Mouse (Mus musculus): ENCODE data around the gene Ttc7b. TPM values are rescaled to one million over a fixed set of nuclear protein-coding genes. Genes with fewer than 3 reads are reported as not detected.

Ttc7b gene
- total and polyA plus RNA-seq, 3 experiments = 71.6 to 84.4 (median 82.0) TPM

- Histone ChIP-seq H3K36me3 (ENCODE audit: control insufficient read depth, insufficient read depth, low read length) (no peaks in the 10 kb centered on the region), H3K4me1 (ENCODE audit: control insufficient read depth, insufficient read depth, low read length) (no peaks in the 10 kb centered on the region), H3K79me2 (replicated peaks; ENCODE audit: control insufficient read depth, insufficient read depth, low read length) (0 out of 2 replicates have a peak, but pooled peaks cover 1% of the 10 kb centered on the region), H3K27ac (no peak overlapping the region), H3K27me3 (ENCODE audit: control insufficient read depth, insufficient read depth, low read length) (no peaks in the 10 kb centered on the region), H3K9ac (ENCODE audit: low read depth, low read length) (no peak overlapping the region), H3K4me3 (no peak overlapping the region)
- 95% methylated on average over 3 of the region's 3 CpGs for WGBS
- intact Hi-C loops (cut with DNase I) = no loop called here
- no peak for TF ChIP-seq POLR2A (IDR thresholded peaks at IDR 0.05; ENCODE audit: insufficient read depth, low read depth, low read length)
- TF ChIP-seq EP300 (IDR thresholded peaks at IDR 0.05; ENCODE audit: insufficient read depth, low read depth, low read length) = no peak
- TF ChIP-seq CTCF (IDR thresholded peaks at IDR 0.05) = no peak
- no peak for DNase-seq
Observed at GRCm38 (mm10) chr12:100400119-100400518, 120.5 kb downstream of the Ttc7b start.

GRCm38 (mm10) chr12:100399126-100399727 is 121.4 kb downstream of the Ttc7b start:
- WGBS = 86% methylated on average over 5 of the region's 5 CpGs
- intact Hi-C loops (cut with DNase I) = no loop called here
- Histone ChIP-seq H3K4me3 (no peak overlapping the region), H3K36me3 (ENCODE audit: control insufficient read depth, insufficient read depth, low read length) (no peaks in the 10 kb centered on the region), H3K27ac (no peak overlapping the region), H3K4me1 (ENCODE audit: control insufficient read depth, insufficient read depth, low read length) (no peaks in the 10 kb centered on the region), H3K27me3 (ENCODE audit: control insufficient read depth, insufficient read depth, low read length) (no peaks in the 10 kb centered on the region), H3K79me2 (replicated peaks; ENCODE audit: control insufficient read depth, insufficient read depth, low read length) (0 out of 2 replicates have a peak, but pooled peaks cover 1% of the 10 kb centered on the region), H3K9ac (ENCODE audit: low read depth, low read length) (no peak overlapping the region)
- no peak for DNase-seq
- no peak for TF ChIP-seq EP300 (IDR thresholded peaks at IDR 0.05; ENCODE audit: insufficient read depth, low read depth, low read length)
- no peak for TF ChIP-seq CTCF (IDR thresholded peaks at IDR 0.05)
- no peak for TF ChIP-seq POLR2A (IDR thresholded peaks at IDR 0.05; ENCODE audit: insufficient read depth, low read depth, low read length)

- TF ChIP-seq CTCF (IDR thresholded peaks at IDR 0.05) (no peak), EP300 (IDR thresholded peaks at IDR 0.05; ENCODE audit: insufficient read depth, low read depth, low read length) (no peak), POLR2A (IDR thresholded peaks at IDR 0.05; ENCODE audit: insufficient read depth, low read depth, low read length) (no peak)
- DNase-seq = no peak
- no peak overlapping the region for H3K4me3 ChIP-seq
- 0 out of 2 replicates have a peak, but pooled peaks cover 1% of the 10 kb centered on the region for H3K79me2 ChIP-seq (replicated peaks; ENCODE audit: control insufficient read depth, insufficient read depth, low read length)
- H3K27me3 ChIP-seq (ENCODE audit: control insufficient read depth, insufficient read depth, low read length) = no peaks in the 10 kb centered on the region
- intact Hi-C loops (cut with DNase I) = no loop called here
- H3K9ac ChIP-seq (ENCODE audit: low read depth, low read length) = no peak overlapping the region
- no peaks in the 10 kb centered on the region for H3K4me1 ChIP-seq (ENCODE audit: control insufficient read depth, insufficient read depth, low read length)
- H3K36me3 ChIP-seq (ENCODE audit: control insufficient read depth, insufficient read depth, low read length) = no peaks in the 10 kb centered on the region
- 65% methylated on average over 8 of the region's 8 CpGs for WGBS
- no peak overlapping the region for H3K27ac ChIP-seq
Observed at GRCm38 (mm10) chr12:100398268-100398943, 122.2 kb downstream of the Ttc7b start.

- TF ChIP-seq EP300 (IDR thresholded peaks at IDR 0.05; ENCODE audit: insufficient read depth, low read depth, low read length) = no peak
- TF ChIP-seq POLR2A (IDR thresholded peaks at IDR 0.05; ENCODE audit: insufficient read depth, low read depth, low read length) = no peak
- TF ChIP-seq CTCF (IDR thresholded peaks at IDR 0.05) = no peak
- no peaks in the 10 kb centered on the region for H3K27me3 ChIP-seq (ENCODE audit: control insufficient read depth, insufficient read depth, low read length)
- H3K4me3 ChIP-seq = no peak overlapping the region
- no peaks in the 10 kb centered on the region for H3K4me1 ChIP-seq (ENCODE audit: control insufficient read depth, insufficient read depth, low read length)
- H3K36me3 ChIP-seq (ENCODE audit: control insufficient read depth, insufficient read depth, low read length) = no peaks in the 10 kb centered on the region
- H3K27ac ChIP-seq = no peak overlapping the region
- WGBS = 87% methylated on average over 15 of the region's 15 CpGs
- 0 out of 2 replicates have a peak, but pooled peaks cover 1% of the 10 kb centered on the region for H3K79me2 ChIP-seq (replicated peaks; ENCODE audit: control insufficient read depth, insufficient read depth, low read length)
- H3K9ac ChIP-seq (ENCODE audit: low read depth, low read length) = no peak overlapping the region
- intact Hi-C loops (cut with DNase I) = no loop called here
- DNase-seq = no peak
Observed at GRCm38 (mm10) chr12:100397432-100398146, 123.0 kb downstream of the Ttc7b start.

- Histone ChIP-seq H3K27ac (no peak overlapping the region), H3K4me3 (no peak overlapping the region), H3K4me1 (ENCODE audit: control insufficient read depth, insufficient read depth, low read length) (no peaks in the 10 kb centered on the region), H3K36me3 (ENCODE audit: control insufficient read depth, insufficient read depth, low read length) (no peaks in the 10 kb centered on the region), H3K27me3 (ENCODE audit: control insufficient read depth, insufficient read depth, low read length) (no peaks in the 10 kb centered on the region), H3K9ac (ENCODE audit: low read depth, low read length) (no peak overlapping the region), H3K79me2 (replicated peaks; ENCODE audit: control insufficient read depth, insufficient read depth, low read length) (0 out of 2 replicates have a peak, but pooled peaks cover 1% of the 10 kb centered on the region)
- WGBS = 92% methylated on average over 2 of the region's 2 CpGs
- TF ChIP-seq CTCF (IDR thresholded peaks at IDR 0.05) = no peak
- no peak for TF ChIP-seq POLR2A (IDR thresholded peaks at IDR 0.05; ENCODE audit: insufficient read depth, low read depth, low read length)
- no peak for TF ChIP-seq EP300 (IDR thresholded peaks at IDR 0.05; ENCODE audit: insufficient read depth, low read depth, low read length)
- intact Hi-C loops (cut with DNase I) = no loop called here
- DNase-seq = no peak
Observed at GRCm38 (mm10) chr12:100396806-100397205, 123.8 kb downstream of the Ttc7b start.

All from heart, adult 2 months (tissue).